Mouse (Mus musculus): ENCODE measurements around the gene Gmfb. TPM values are rescaled to one million over a fixed set of nuclear protein-coding genes. Genes with fewer than 3 reads are reported as not detected.

Gmfb gene
- polyA plus RNA-seq, 1 experiment from 2014 or later, result 48.5 TPM

DNA sequence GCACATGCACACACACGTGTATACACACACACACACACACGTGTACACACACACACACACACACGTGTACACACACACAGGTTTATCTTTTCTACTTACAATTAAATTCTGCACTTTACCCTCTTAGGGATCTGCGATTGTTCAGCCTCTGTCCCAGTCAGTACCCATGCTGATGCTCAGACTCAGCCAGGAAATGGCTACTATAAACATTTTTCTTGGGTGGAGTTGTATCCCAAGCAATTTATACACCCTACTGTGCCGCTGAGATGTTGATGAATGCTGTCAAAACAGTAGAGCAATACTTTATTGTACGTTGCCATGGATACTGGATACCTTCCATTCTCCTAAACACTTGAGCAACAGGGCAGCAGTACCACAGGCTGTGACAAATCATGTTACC, 52.0 kb downstream of the Gmfb start:
- Histone ChIP-seq H3K36me3 (peaks cover 38% of the 10 kb centered on the region), H3K4me3 (replicated peaks) (no peak overlapping the region), H3K27me3 (replicated peaks) (no peaks in the 10 kb centered on the region), H3K9me3 (no peaks in the 10 kb centered on the region), H3K4me1 (no peaks in the 10 kb centered on the region), H3K9ac (no peak overlapping the region), H3K27ac (no peak overlapping the region), H3K4me2 (no peak overlapping the region)
- 76% methylated on average over 6 of the region's 6 CpGs for WGBS
- ATAC-seq (ENCODE audit: insufficient read depth, low FRiP score, low read depth), result no peak

DNA sequence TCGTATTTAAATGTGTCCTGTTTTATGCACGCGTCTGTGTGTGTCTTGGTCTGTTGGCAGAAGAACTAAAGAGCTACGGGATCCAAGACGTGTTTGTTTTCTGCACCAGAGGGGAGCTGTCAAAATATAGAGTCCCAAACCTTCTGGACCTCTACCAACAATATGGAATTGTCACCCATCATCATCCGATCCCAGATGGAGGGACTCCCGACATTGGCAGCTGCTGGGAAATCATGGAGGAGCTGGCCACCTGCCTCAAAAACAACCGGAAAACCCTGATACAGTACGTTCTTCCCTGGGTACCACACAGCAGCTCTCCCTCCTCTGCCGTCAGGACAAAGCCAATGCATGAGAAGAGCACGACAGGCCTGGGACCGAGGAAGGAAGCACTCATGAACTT, 54.9 kb downstream of the Gmfb start:
- peaks cover 28% of the 10 kb centered on the region for H3K36me3 ChIP-seq
- H3K27me3 ChIP-seq (replicated peaks), result no peaks in the 10 kb centered on the region

DNA sequence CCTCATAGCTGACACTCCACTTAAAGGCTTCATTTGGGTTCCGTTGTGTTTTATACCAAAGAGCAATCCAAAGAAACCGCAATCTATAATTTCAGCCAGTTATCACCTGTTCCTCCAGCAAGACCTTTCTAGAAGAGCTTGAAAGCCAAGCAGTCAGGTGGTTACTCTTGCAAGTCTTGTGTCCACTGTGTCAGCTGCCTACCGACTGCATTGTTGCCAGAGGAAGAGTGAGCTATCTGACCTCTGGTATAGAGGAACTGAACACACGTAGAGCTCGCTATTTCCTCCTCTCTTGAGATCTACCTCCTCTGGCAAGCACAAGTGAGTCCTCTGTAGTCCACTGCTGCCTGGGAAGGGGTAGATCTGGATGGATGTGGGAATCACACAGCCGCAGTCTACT, 60.9 kb downstream of the Gmfb start:
- 48% methylated on average over 6 of the region's 6 CpGs for WGBS
- Histone ChIP-seq H3K4me3 (replicated peaks) (peak overlapping the region; percentile 90), H3K27me3 (replicated peaks) (no peaks in the 10 kb centered on the region), H3K4me1 (peaks cover 7% of the 10 kb centered on the region; the same call in 1 of the 2 replicates), H3K9me3 (no peaks in the 10 kb centered on the region), H3K4me2 (peak overlapping the region; percentile 92), H3K36me3 (0 out of 2 replicates have a peak, but pooled peaks cover 3% of the 10 kb centered on the region), H3K9ac (peak overlapping the region; percentile 74; the same call in 1 of the 2 replicates), H3K27ac (no peak overlapping the region)
- no peak for ATAC-seq (ENCODE audit: insufficient read depth, low FRiP score, low read depth)

More for the DNA sequence above, 54.9 kb downstream of the Gmfb start:
- no peaks in the 10 kb centered on the region for H3K9me3 ChIP-seq
- no peaks in the 10 kb centered on the region for H3K4me1 ChIP-seq
- 83% methylated on average over 12 of the region's 12 CpGs for WGBS
- no peak overlapping the region for H3K4me3 ChIP-seq (replicated peaks)
- no peak overlapping the region for H3K4me2 ChIP-seq
- ATAC-seq (ENCODE audit: insufficient read depth, low FRiP score, low read depth), result no peak
- no peak overlapping the region for H3K27ac ChIP-seq
- H3K9ac ChIP-seq, result no peak overlapping the region

DNA sequence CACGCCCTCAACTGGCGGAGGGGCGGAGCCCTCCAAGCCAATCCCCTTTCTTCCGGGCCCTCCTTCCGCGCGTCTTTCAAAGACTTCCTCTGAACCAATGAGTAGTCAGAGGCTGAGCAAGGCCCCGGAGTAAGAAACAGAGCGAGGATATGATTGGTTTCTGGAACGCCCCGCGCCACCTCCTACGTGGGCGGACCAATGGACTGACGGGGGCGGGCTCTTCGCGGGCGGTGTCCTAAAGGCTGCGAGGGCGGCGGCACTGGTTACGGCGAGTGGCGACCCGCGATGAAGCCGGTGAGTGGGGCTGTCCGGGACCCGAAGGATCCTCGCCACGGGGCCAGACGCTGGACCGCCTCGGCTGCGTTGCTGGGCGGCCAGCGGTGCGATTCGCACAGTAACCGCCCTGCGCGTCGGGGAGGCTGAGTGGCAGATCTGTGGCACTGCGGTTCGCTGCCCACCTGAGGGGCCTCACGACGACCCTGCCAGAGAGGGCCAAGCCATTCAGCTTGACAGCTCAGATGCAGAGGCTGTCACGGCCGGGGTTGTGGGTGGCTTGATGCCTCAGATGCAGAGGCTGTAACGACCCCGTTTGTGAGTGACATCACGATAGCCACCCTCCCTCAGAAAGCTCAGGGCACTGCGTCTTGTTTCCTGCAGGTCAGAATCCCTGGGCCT, 61.5 kb downstream of the Gmfb start, which contains the start of gene Cdkn3:
TSS of gene Cdkn3 (plus strand) at position 187 of the 675 bp plus-strand sequence.
- Histone ChIP-seq H3K4me1 (peaks cover 7% of the 10 kb centered on the region; the same call in 1 of the 2 replicates), H3K9ac (peak within 1 kb of the TSS; percentile 74), H3K4me3 (replicated peaks) (peak within 1 kb of the TSS; percentile 90), H3K27me3 (replicated peaks) (no peaks in the 10 kb centered on the region), H3K9me3 (no peaks in the 10 kb centered on the region), H3K4me2 (peak within 1 kb of the TSS; percentile 92), H3K27ac (peak within 1 kb of the TSS; percentile 45; the same call in 1 of the 2 replicates), H3K36me3 (0 out of 2 replicates have a peak, but pooled peaks cover 3% of the 10 kb centered on the region)
- peak; percentile 100 for ATAC-seq (ENCODE audit: insufficient read depth, low FRiP score, low read depth)
- WGBS, result under 1% methylated on average over 54 of the region's 54 CpGs

DNA sequence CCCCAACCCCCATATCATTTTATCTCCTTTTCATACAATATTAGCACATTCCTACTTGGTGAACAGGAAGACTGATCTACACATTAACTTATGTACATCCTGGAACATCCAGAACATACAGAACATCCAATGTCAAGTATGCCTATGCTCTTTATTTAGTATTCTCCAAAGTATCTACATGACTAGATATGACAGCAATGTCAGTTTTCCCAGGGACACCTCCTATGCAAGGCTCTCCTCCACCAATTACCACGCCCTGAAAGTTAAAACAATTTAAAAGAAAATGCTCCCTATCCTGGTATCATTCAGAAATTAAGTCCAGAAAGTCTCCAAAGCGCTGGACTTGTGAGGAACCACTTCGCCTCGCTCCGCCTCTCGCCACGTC, 62.1 kb downstream of the Gmfb start:
- ATAC-seq (ENCODE audit: insufficient read depth, low FRiP score, low read depth), result no peak
- no peak overlapping the region for H3K9ac ChIP-seq
- no peaks in the 10 kb centered on the region for H3K27me3 ChIP-seq (replicated peaks)

More for the DNA sequence above, 62.1 kb downstream of the Gmfb start:
- H3K4me3 ChIP-seq (replicated peaks), result peak overlapping the region; percentile 90
- WGBS, result 1% methylated on average over 7 of the region's 7 CpGs
- H3K36me3 ChIP-seq, result 0 out of 2 replicates have a peak, but pooled peaks cover under 1% of the 10 kb centered on the region
- H3K4me1 ChIP-seq, result peaks cover 7% of the 10 kb centered on the region; the same call in 1 of the 2 replicates
- H3K27ac ChIP-seq, result no peak overlapping the region
- H3K9me3 ChIP-seq, result no peaks in the 10 kb centered on the region
- H3K4me2 ChIP-seq, result peak overlapping the region; percentile 92

Other genes starting within 250 kb of the Gmfb start
- 58.8 and 60.6 TPM in 2 replicates for gene Cdkn3, start 61.7 kb downstream of the Gmfb start, polyA plus RNA-seq (2015; fragmentation: Nextera tagmentation; extraction: Ambion mirVana)
- 186 and 187 TPM in 2 replicates for gene Cnih1, start 33.8 kb downstream of the Gmfb start, polyA plus RNA-seq (2015; fragmentation: Nextera tagmentation; extraction: Ambion mirVana)
- 22.6 and 27.3 TPM in 2 replicates for gene Cgrrf1, start 9.9 kb upstream of the Gmfb start, polyA plus RNA-seq (2015; fragmentation: Nextera tagmentation; extraction: Ambion mirVana)
- 7.1 and 8.0 TPM in 2 replicates for gene Samd4, start 60.6 kb upstream of the Gmfb start, polyA plus RNA-seq (2015; fragmentation: Nextera tagmentation; extraction: Ambion mirVana)

All from stomach, embryonic 15.5 days (tissue).